Mouse (Mus musculus) lung, adult 10 weeks (tissue): ENCODE measurements around the gene Abcc8. TPM values are rescaled to one million over a fixed set of nuclear protein-coding genes. Genes with fewer than 3 reads are reported as not detected.

ENCODE experiments used
- polyA plus RNA-seq: library from polyadenylated mRNA; stranded (reverse); fragments of 350-450 nt; fragmentation: Illumina TruSeq; extraction: RNeasy Lipid Tissue Mini Kit (QIAGEN cat#74804); gene quantifications from one replicate; pipeline ENCODE4 v1.2.3, GENCODE M21; 2014; ENCODE audit warnings: low read depth, low replicate concordance; ENCODE audit not compliant: insufficient read depth

Gene Abcc8
- 0.97 TPM for polyA plus RNA-seq

DNA sequence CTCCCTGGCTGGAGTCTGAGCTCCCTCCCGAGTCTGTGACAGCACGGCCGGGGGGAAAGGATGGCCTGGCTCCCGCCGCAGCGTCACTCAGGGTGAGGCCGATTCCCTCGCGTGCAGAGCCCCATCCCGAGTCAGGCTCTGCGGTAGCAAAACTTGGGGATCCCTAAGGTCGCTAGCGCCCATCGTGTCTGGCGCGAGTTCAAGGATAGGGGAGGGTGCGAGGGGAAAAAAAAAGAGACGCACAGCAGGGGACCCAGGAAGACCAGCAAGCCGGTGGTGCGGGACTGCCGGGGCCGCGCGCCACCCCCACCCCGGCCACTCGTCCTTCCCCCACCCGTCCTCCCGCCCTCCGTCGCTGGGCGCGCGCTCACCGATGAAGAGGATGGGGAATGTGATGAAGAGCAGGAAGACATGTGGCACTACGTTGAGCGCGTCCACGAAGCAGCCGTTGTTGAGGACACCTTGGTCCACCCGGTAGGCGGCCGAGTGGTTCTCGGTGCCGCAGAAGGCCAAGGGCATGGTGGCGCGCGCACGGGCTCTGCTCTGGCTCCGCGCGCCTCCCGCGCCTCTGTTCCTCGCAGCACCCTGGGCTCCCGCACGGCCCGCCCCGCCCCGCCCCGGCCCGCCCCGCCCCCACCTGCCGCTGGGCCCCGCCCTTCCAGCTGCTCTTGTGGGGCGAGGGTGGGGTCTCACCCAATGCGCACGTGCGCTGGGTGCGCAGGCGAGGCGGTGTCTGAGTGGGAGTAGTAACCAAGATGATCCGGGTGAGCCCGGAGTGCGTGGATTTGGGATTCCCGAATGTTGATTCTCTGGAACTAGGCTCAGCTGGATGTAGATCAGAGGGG lies at the start of gene Abcc8:
Abcc8 (minus strand) TSS at position 603 of the 845 bp plus-strand sequence.

GRCm38 (mm10) chr7:46100563-46100962 lies 79.3 kb downstream of the Abcc8 start, which contains the start of gene Kcnj11:
Gene Kcnj11, minus strand, starts transcription at chr7:46100764.

Other genes with a start within 250 kb of the Abcc8 start
- gene Abcc6, start 149.7 kb downstream of the Abcc8 start, polyA plus RNA-seq, result 0.27 TPM
- 19.0 TPM for gene Nomo1, start 146.3 kb downstream of the Abcc8 start, polyA plus RNA-seq
- gene Kcnj11, start 79.3 kb downstream of the Abcc8 start, polyA plus RNA-seq, result 1.1 TPM
- gene Ush1c, start 58.5 kb upstream of the Abcc8 start, polyA plus RNA-seq, result not detected
- not detected for gene Otog, start 61.0 kb upstream of the Abcc8 start, polyA plus RNA-seq
- gene Myod1, start 196.4 kb upstream of the Abcc8 start, polyA plus RNA-seq, result not detected
- 0.10 TPM for gene Kcnc1, start 216.5 kb upstream of the Abcc8 start, polyA plus RNA-seq